Mouse (Mus musculus): Measurements from ENCODE around the gene Gm4985. TPM values are rescaled to one million over a fixed set of nuclear protein-coding genes. Genes with fewer than 3 reads are reported as not detected.
"Not testable (repeated sequence)": the region's sequence is repeated elsewhere in the genome, so short reads cannot be mapped to it uniquely, and the experiment has no call there.

Gene Gm4985
- polyA plus RNA-seq (2012) = not detected in 2 replicates

DNA sequence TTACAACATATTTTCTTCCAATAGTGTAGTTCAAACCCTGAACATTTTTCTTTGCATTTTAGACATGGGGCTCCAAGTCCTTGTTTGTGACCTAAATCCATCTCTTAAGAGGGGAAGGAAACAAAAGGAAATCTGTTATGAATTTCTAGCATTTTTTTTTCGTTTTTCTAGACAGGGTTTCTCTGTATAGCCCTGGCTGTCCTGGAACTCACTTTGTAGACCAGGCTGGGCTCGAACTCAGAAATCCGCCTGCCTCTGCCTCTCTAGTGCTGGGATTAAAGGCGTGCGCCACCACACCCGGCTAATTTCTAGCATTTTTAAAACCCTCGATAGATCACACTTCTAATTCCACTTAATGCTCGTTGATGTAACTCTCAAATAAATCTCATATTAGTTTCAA is at the start of gene Gm4985:
Gm4985 (minus strand) TSS at position 101 of the 400 bp plus-strand sequence.
- TF ChIP-seq GATA1 (IDR thresholded peaks at IDR 0.05; ENCODE audit: low read length) = not testable (repeated sequence)

DNA sequence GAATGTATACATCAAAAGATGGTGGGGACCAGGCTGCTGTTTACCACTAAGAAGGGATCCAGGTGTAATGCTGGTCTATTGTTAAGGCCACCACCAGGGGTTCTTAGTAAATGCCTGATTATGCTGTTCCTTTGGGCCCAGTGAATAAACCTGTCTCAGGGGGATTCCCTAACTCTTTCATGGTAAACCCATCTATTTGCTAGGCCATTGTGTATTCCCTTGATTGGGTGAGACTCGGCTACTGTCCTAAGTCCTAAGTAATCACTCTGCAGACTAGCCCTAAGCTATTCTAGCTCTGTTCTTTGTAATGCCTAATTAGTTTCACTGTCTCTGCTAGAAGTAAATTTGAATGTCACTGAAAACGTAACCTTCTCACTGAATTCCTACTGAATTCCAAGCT is 4.6 kb downstream of the Gm4985 start:
- no peak for TF ChIP-seq GATA1 (IDR thresholded peaks at IDR 0.05; ENCODE audit: low read length)

Other genes starting within 250 kb of the Gm4985 start
- gene Gm4907, start 76.4 kb downstream of the Gm4985 start, polyA plus RNA-seq (2012) = not detected in 2 replicates

Measured in G1E-ER4 (cell line).